Mouse (Mus musculus): ENCODE measurements at regions not wholly inside any gene's neighbourhood (a gene's known extent, or its start where the extent isn't known, plus 50 kb on each side); places are given as distances from the start of the nearest gene placed in this dataset.

DNA sequence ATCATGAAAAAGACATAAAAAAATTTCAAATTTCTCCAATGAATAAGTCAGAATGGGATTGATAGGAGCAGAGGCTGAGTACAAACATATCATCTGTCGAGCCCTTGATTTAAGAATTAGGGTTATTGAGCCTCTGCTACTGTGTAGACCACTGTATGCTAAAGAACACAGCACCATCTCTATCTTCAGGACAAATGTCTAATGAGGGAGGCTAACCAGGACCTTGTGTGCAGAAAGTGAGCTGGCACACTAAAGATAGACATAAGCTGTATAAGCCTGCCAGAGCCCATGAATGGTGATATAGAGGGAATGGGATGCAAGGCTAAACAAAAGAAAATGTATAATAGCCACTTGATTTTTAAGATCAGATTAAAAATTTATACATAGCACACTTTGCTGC is 502.2 kb upstream of the Luzp2 start:
- DNase-seq (ENCODE audit: low spot score in 2 of 2) = no peak

GRCm38 (mm10) chr7:54334916-54335315 is 500.4 kb upstream of the Luzp2 start:
- DNase-seq (ENCODE audit: low spot score in 2 of 2) = peak; percentile 5 to 67

GRCm38 (mm10) chr7:54340532-54340931 is 494.8 kb upstream of the Luzp2 start:
- peak; percentile 3 to 52 for DNase-seq (ENCODE audit: low spot score in 2 of 2)

All from layer of hippocampus, adult 18-20 months (tissue).